Mouse (Mus musculus) heart, embryonic 12.5 days (tissue): ENCODE results near the gene Cnnm4. TPM values are rescaled to one million over a fixed set of nuclear protein-coding genes. Genes with fewer than 3 reads are reported as not detected.

Experiments
- ATAC-seq: fragments of 200-750 bp; cut with Nextera tagmentation; 2 replicates; pipeline ENCODE4 v1.8.0; 2017; ENCODE audit warnings: moderate TSS enrichment, moderate library complexity; ENCODE audit not compliant: insufficient number of reproducible peaks, low FRiP score
- H3K27ac ChIP-seq: fragments of 300-500 bp; sonication (generic); 2 replicates; pipeline ENCODE4 v1.5.1; 2016; ENCODE audit warnings: mild to moderate bottlenecking, moderate library complexity; ENCODE audit not compliant: poor library complexity, severe bottlenecking
- H3K27me3 ChIP-seq: fragments of 300-500 bp; sonication (generic); replicated peaks from 2 replicates; pipeline ENCODE4 v1.6.1; 2016; ENCODE audit warnings: mild to moderate bottlenecking, moderate library complexity
- H3K36me3 ChIP-seq: fragments of 300-500 bp; sonication (generic); 2 replicates; pipeline ENCODE4 v1.6.1; 2016; ENCODE audit warnings: mild to moderate bottlenecking, moderate library complexity
- H3K4me1 ChIP-seq: fragments of 300-500 bp; sonication (generic); replicated peaks from 2 replicates; pipeline ENCODE4 v1.6.1; 2016; ENCODE audit warnings: mild to moderate bottlenecking
- H3K4me2 ChIP-seq: fragments of 300-500 bp; sonication (generic); 2 replicates; pipeline ENCODE4 v1.6.1; 2016; ENCODE audit warnings: mild to moderate bottlenecking, moderate library complexity
- H3K4me3 ChIP-seq: fragments of 300-500 bp; sonication (generic); 2 replicates; pipeline ENCODE4 v1.5.1; 2016; ENCODE audit warnings: mild to moderate bottlenecking
- H3K9ac ChIP-seq: fragments of 300-500 bp; sonication (generic); 2 replicates; pipeline ENCODE4 v1.6.1; 2016; ENCODE audit warnings: mild to moderate bottlenecking, moderate library complexity
- H3K9me3 ChIP-seq: fragments of 300-500 bp; sonication (generic); replicated peaks from 2 replicates; pipeline ENCODE4 v1.6.1; 2016; ENCODE audit warnings: mild to moderate bottlenecking, moderate library complexity
- WGBS: fragments of 180-500 bp; shearing (Covaris S2); methylation state at CpG from one replicate; pipeline ENCODE4 v1.1.7; 2016; 5-methylcytosine and 5-hydroxymethylcytosine counted together
- polyA plus RNA-seq: library from polyadenylated mRNA; unstranded; fragments of >200 nt; fragmentation: Nextera tagmentation; extraction: Ambion mirVana; gene quantifications from 2 replicates; pipeline ENCODE4 v1.2.1, GENCODE M21; 2016

Gene Cnnm4
- polyA plus RNA-seq: 6.2 and 7.3 TPM in 2 replicates

DNA sequence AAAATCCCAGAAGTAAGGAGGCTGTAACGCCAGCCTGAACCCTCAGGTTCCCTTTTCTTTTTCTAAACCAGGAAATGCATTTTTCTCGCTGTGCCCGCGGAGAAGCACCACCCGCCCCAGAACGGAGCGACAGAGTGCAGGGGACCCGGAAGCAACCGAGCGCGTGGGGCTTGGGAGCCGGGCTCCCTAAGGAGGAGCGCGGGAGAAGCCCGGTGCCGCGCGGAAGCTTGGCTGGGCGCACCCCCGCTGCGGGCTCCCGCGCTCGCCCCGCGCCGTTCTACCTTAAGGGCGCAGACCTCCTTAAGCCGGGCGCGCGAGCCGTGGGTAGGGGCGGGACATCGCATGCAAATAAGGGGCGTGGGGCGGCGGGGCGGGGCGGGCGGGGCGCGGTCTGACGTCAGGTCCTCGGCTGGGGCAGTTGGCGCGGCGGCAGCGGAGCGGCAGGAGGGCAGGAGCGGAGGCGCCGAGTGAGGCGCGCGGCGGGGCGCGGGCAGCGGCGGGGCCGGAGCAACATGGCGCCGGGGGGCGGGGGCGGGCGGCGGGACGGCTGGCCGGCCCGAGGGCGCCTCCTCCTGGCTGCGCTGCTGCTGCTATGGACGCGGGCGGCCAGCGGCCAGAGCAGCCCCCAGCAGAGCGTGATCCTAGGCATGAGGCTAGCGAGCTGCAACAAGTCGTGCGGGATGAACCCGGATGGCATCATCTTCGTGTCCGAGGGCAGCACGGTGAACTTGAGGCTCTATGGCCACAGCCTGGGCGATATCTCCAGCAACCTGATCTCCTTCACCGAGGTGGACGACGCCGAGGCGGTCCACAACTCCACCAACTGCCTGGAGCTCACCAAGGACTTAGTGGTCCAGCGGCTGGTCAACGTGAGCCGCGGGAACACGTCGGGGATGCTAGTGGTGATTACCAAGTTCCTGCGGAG lies at the start of gene Cnnm4:
Gene Cnnm4 (plus strand): TSS at position 440 of the 925 bp plus-strand sequence.
- Histone ChIP-seq H3K27me3 (no peaks in the 10 kb centered on the region), H3K9me3 (no peaks in the 10 kb centered on the region), H3K27ac (peak within 1 kb of the TSS; percentile 62), H3K36me3 (no peaks in the 10 kb centered on the region), H3K4me3 (peak within 1 kb of the TSS; percentile 77), H3K4me1 (peaks cover 38% of the 10 kb centered on the region), H3K9ac (peak within 1 kb of the TSS; percentile 81), H3K4me2 (peak within 1 kb of the TSS; percentile 69)
- under 1% methylated on average over 89 of the region's 98 CpGs for WGBS
- ATAC-seq: peak; percentile 95

- 78% methylated on average over 2 of the region's 2 CpGs for WGBS
Observed at GRCm38 (mm10) chr1:36429511-36429910, 41.9 kb upstream of the Cnnm4 start.

DNA sequence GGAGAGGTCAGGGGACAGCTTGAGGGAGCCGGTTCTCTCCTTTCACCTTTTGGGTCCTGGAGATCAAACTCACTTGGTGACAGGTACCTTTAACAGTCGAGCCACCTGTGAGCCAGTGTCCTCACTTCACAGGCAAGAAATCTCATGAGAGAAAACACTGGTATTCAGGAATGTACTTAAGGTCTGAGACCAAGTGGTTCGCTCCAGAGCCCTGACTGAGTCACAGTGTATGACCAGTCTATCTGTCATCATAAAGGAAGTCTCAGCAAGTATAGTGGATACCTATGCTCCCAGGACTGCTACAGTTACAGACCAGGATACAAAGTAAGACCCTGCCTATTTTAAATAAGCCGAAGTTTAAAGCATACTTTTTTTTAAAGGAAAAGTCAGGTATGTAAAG lies 38.4 kb upstream of the Cnnm4 start:
- Histone ChIP-seq H3K36me3 (peaks cover 81% of the 10 kb centered on the region), H3K9ac (no peak overlapping the region), H3K27me3 (no peaks in the 10 kb centered on the region), H3K4me3 (no peak overlapping the region), H3K4me1 (0 out of 2 replicates have a peak, but pooled peaks cover 5% of the 10 kb centered on the region), H3K4me2 (no peak overlapping the region), H3K27ac (no peak overlapping the region), H3K9me3 (no peaks in the 10 kb centered on the region)
- ATAC-seq: no peak
- WGBS: 74% methylated on average over 4 of the region's 4 CpGs

More at GRCm38 (mm10) chr1:36429511-36429910, 41.9 kb upstream of the Cnnm4 start:
- Histone ChIP-seq H3K9me3 (no peaks in the 10 kb centered on the region), H3K27me3 (no peaks in the 10 kb centered on the region), H3K9ac (no peak overlapping the region), H3K27ac (no peak overlapping the region), H3K4me3 (no peak overlapping the region), H3K4me2 (no peak overlapping the region), H3K4me1 (0 out of 2 replicates have a peak, but pooled peaks cover 5% of the 10 kb centered on the region), H3K36me3 (peaks cover 84% of the 10 kb centered on the region)
- no peak for ATAC-seq

DNA sequence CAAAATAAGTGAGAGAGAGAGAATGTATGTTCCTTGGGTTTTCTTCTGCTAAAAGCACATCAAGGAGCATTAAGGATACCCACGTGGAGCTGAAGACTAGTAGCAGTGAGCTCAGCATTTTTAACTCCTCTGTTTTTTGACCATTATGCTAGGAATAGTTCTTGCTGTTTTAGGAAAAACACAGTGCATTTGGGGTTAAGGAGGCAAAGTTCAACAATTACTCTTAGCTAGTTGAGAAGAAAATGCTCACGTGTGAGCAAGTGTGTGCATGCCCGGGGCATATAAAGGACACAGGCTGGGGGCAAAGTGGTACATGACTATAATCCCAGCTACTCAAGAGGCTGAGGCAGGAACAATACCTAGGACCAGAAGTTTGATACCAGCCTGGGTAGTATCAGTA lies 37.8 kb upstream of the Cnnm4 start:
- H3K4me1 ChIP-seq: 0 out of 2 replicates have a peak, but pooled peaks cover 5% of the 10 kb centered on the region
- H3K36me3 ChIP-seq: peaks cover 81% of the 10 kb centered on the region
- H3K27me3 ChIP-seq: no peaks in the 10 kb centered on the region
- no peak for ATAC-seq
- no peak overlapping the region for H3K27ac ChIP-seq
- H3K9ac ChIP-seq: no peak overlapping the region
- no peaks in the 10 kb centered on the region for H3K9me3 ChIP-seq
- H3K4me2 ChIP-seq: no peak overlapping the region
- no peak overlapping the region for H3K4me3 ChIP-seq
- WGBS: 87% methylated on average over 3 of the region's 3 CpGs

DNA sequence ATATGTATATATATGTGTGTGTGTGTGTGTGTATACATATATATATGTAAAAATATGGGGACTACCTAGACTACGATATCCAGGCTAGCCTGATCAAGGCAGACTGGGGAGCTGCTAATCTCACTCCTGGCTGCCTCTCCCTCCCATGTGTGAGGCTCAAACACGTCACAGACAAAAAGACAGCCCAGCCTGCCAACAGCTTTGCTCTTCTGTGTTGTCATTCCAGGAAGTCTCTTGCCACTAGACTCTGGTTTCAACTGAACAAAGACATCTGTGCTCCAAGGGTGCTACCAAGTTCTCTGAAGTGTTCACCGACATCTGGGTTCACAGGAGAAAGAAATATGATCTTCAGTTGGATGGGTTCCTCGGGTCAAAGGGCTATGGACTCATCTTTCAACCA lies 36.3 kb upstream of the Cnnm4 start:
- H3K36me3 ChIP-seq: peaks cover 87% of the 10 kb centered on the region
- H3K27me3 ChIP-seq: no peaks in the 10 kb centered on the region
- H3K27ac ChIP-seq: no peak overlapping the region
- WGBS: 77% methylated on average over 4 of the region's 4 CpGs
- no peak overlapping the region for H3K4me3 ChIP-seq
- H3K4me2 ChIP-seq: no peak overlapping the region
- no peak for ATAC-seq
- no peaks in the 10 kb centered on the region for H3K9me3 ChIP-seq
- H3K4me1 ChIP-seq: 0 out of 2 replicates have a peak, but pooled peaks cover 3% of the 10 kb centered on the region
- no peak overlapping the region for H3K9ac ChIP-seq

- Histone ChIP-seq H3K4me2 (no peak overlapping the region), H3K9ac (no peak overlapping the region), H3K27me3 (no peaks in the 10 kb centered on the region), H3K27ac (no peak overlapping the region), H3K4me1 (no peaks in the 10 kb centered on the region), H3K4me3 (no peak overlapping the region), H3K36me3 (peaks cover 86% of the 10 kb centered on the region), H3K9me3 (no peaks in the 10 kb centered on the region)
- 91% methylated on average over 6 of the region's 6 CpGs for WGBS
- ATAC-seq: no peak
Observed at GRCm38 (mm10) chr1:36436515-36436914, 34.9 kb upstream of the Cnnm4 start.

DNA sequence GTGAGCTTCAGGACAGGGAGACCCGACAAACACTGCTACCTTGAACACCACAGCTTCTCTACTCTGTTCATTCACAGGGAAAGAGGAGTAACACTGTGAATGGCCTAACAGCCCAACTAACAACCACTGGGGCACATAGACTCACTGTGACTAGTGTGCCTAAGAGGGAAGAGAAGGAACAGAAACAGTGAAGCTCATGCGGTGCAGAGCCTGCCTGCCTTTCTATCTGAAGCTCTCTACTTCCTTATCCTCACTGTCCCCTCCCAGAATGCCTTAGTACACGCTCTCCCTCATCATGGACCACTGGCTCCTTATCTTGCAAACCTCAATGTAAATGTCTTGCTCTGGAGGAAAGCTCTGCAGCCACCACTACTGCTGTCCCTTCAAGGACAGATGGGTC lies 34.2 kb upstream of the Cnnm4 start:
- no peak overlapping the region for H3K4me2 ChIP-seq
- no peaks in the 10 kb centered on the region for H3K4me1 ChIP-seq
- WGBS: 78% methylated on average over 3 of the region's 3 CpGs
- no peak overlapping the region for H3K9ac ChIP-seq
- H3K9me3 ChIP-seq: no peaks in the 10 kb centered on the region
- no peak for ATAC-seq
- H3K27ac ChIP-seq: no peak overlapping the region
- H3K27me3 ChIP-seq: no peaks in the 10 kb centered on the region
- H3K4me3 ChIP-seq: no peak overlapping the region
- peaks cover 85% of the 10 kb centered on the region for H3K36me3 ChIP-seq

GRCm38 (mm10) chr1:36441101-36441500 lies 30.3 kb upstream of the Cnnm4 start:
- Histone ChIP-seq H3K27ac (no peak overlapping the region), H3K4me3 (no peak overlapping the region), H3K27me3 (no peaks in the 10 kb centered on the region), H3K36me3 (peaks cover 65% of the 10 kb centered on the region), H3K9ac (no peak overlapping the region), H3K4me1 (peaks cover 3% of the 10 kb centered on the region), H3K9me3 (no peaks in the 10 kb centered on the region), H3K4me2 (no peak overlapping the region)
- 88% methylated on average over 4 of the region's 4 CpGs for WGBS
- ATAC-seq: no peak

- no peaks in the 10 kb centered on the region for H3K27me3 ChIP-seq
- WGBS: under 1% methylated on average over 57 of the region's 57 CpGs
- peak within 1 kb of the TSS; percentile 83 for H3K9ac ChIP-seq
- no peaks in the 10 kb centered on the region for H3K9me3 ChIP-seq
- H3K36me3 ChIP-seq: peaks cover 28% of the 10 kb centered on the region
- peak within 1 kb of the TSS; percentile 81 for H3K4me3 ChIP-seq
- peak within 1 kb of the TSS; percentile 79 for H3K27ac ChIP-seq
- peaks cover 3% of the 10 kb centered on the region for H3K4me1 ChIP-seq
- ATAC-seq: peak; percentile 99
- H3K4me2 ChIP-seq: peak within 1 kb of the TSS; percentile 90
Observed at GRCm38 (mm10) chr1:36444471-36445464, 26.7 kb upstream of the Cnnm4 start, which contains the start of gene Lman2l. Gene Lman2l (minus strand): TSS chr1:36445271.

GRCm38 (mm10) chr1:36445508-36445907 lies 25.9 kb upstream of the Cnnm4 start:
- ATAC-seq: no peak
- peaks cover 3% of the 10 kb centered on the region for H3K4me1 ChIP-seq
- H3K27ac ChIP-seq: no peak overlapping the region
- H3K27me3 ChIP-seq: no peaks in the 10 kb centered on the region
- no peak overlapping the region for H3K9ac ChIP-seq
- no peaks in the 10 kb centered on the region for H3K9me3 ChIP-seq
- peaks cover 23% of the 10 kb centered on the region for H3K36me3 ChIP-seq
- no peak overlapping the region for H3K4me2 ChIP-seq
- no peak overlapping the region for H3K4me3 ChIP-seq
- 45% methylated on average over 8 of the region's 8 CpGs for WGBS
